Mouse (Mus musculus): Measurements from ENCODE around the gene 4930470P17Rik.
"Not testable (repeated sequence)": the region's sequence is repeated elsewhere in the genome, so short reads cannot be mapped to it uniquely, and the experiment has no call there.

Gene 4930470P17Rik

GRCm38 (mm10) chr2:170601917-170602316, at the start of gene 4930470P17Rik:
Gene 4930470P17Rik, minus strand, starts transcription at chr2:170602017.
- no peak for DNase-seq

- peak in 1 of 2 experiments; percentile 4 for DNase-seq
Observed at GRCm38 (mm10) chr2:170651483-170651882, 49.7 kb upstream of the 4930470P17Rik start.

GRCm38 (mm10) chr2:170648542-170648941, 46.7 kb upstream of the 4930470P17Rik start:
- DNase-seq = no peak

DNA sequence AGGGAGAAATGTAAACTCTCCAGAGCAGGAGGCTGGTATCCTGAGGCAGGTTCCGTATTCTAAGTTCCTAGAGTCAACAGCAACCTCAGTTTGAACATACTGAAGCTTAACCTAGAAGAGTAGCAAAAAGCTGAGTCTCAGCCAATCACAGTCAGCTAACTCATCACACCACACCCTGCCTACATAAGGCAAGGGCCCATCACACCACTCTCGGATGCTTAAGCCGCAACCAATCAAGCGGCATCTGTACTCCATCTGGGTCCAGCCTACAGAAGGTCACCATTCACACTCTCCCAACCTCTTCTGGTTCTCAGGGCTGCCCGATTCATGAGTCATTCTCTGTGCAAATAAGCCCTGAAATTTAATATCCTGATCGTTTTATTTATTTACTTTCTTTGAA, 44.4 kb upstream of the 4930470P17Rik start:
- DNase-seq = no peak

- DNase-seq = no peak
Observed at GRCm38 (mm10) chr2:170642338-170642806, 40.6 kb upstream of the 4930470P17Rik start.

- DNase-seq = peak; percentile 35 to 43
Observed at GRCm38 (mm10) chr2:170640281-170640680, 38.5 kb upstream of the 4930470P17Rik start.

- DNase-seq = no peak
Observed at GRCm38 (mm10) chr2:170638746-170639145, 36.9 kb upstream of the 4930470P17Rik start.

DNA sequence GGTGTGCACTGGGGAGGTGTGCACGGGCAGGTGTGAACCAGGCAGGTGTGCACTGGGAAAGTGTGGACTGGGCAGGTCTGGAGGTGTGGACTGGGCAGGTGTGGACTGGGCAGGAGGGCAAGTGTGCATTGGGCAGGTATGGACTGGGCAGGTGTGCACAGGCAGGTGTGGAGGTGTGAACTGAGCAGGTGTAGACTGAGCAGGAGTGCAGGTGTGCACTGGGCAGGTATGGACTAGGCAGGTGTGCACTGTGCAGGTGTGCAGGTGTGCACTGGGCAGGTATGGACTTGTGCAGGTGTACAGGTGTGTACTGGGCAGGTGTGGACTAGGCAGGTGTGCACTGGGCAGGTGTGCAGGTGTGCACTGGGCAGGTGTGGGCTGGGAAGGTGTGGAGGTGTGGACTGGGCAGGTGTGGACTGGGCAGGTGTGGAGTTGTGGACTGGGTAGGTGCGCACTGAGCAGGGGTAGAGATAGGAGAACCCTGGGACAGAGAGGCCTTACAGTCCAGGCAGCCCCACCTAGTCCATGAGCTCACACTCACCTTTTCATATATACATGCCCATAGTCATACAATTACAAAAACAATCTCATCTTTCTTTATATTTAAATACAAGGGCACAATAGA, 31.3 kb upstream of the 4930470P17Rik start:
- no peak for DNase-seq

- no peak for DNase-seq
Observed at GRCm38 (mm10) chr2:170632386-170632785, 30.6 kb upstream of the 4930470P17Rik start.

DNA sequence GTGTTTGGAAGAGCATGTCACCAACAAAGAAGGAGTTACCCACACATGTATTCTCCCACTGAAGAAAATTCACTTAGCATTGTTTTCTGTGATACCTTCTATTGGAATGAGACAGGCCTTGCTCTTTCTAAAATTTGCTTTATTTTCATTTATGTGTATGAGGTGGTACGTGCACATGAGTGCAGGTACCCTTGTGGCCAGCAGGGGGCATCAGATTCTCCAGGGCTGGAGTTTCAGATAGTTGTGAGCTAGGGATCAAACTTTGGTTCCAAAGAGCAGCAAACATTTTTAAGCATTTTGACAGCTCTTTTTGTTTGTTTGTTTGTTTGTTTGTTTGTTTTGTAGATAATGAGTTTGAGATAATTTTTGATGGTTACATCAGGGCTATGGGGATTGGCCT, 29.6 kb upstream of the 4930470P17Rik start:
- no peak for DNase-seq

DNA sequence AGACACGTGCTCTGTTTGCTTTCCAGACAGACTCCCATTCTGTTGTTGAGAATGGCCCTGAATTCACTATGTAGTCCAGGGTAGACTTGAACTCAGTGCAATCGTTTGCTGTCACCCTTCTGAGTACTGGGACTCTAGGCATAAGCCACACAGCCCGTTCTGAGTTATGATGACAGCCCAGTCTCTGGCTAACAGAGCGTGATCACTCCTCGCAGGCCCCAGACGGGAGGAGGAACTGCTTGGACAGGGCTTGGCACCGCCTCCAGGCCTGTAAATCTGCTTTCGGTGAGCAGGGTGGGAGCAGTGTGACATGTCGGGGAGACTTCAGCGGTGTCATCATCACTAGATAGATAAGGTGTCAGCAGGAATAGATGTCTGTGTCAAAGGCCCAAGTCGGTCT, 28.7 kb upstream of the 4930470P17Rik start:
- DNase-seq = no peak

DNA sequence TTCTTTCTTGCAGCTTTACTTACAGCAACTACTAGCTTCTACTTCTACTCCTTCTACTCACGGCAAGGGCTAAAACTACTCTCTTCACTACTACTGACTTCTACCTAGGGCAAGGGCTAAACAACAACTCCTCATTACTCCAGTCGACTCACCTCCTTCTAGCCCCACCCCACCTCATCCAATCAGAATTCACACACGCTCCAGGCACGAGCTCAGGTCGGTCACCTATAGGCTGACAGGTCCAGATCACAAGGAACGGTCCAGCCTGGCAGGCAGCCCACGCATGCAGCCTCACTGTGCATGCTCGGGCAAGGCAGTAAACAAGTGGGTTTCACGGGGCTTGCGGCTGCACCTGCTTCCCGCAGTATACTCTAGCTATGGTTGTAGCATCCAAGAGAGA, 26.2 kb upstream of the 4930470P17Rik start:
- not testable (repeated sequence) for DNase-seq

DNA sequence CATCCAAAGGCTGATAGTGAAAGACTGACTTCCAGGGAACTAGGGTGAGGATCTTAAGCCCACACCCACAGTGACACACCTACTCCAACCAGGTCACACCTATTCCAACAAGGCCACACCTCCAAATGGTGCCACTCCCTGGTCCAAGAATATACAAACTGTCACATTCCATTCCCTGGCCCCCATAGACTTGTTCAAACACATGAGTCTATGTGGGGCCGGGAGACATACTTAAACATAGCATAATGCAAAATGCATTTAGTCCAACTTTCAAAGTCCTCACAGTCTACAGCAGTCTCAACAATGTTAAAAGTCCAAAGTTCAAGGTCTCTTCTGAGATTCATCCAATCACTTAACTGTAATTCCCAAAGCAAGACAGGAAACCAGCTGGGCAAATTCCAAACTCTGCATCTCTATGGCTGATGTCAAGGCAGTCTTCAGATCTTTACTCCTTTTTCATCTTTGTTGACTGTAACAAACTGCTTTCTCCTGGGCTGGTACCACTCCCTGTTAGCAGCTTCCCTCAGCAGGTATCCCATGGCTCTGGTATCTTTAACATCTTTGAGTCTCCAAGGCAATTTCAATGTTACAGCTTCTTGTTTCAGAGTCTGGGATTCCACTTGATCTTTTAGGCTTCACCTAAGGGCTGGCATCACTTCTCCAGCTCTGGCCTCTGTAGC, 22.5 kb upstream of the 4930470P17Rik start:
- not testable (repeated sequence) for DNase-seq

DNA sequence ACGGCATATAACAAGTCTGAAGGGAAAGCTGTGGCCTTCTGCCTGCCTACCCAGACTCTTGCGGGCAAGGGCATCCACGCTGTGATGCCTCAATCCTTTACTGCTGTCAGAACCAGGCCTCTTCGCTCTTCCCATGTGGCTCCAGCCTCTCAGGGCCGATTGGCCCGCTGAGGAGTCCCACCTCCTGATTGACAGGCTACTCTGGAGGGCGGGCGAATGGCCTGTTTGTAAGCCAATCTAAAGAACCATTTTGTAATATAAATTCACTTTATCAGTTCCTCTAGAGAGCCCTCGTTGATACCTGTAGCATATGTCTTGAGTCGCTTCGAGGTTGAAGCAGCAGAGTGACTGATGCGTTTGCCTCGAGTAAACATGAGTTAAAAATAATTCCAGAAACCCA, 21.2 kb upstream of the 4930470P17Rik start:
- DNase-seq = peak in 1 of 2 experiments; percentile 28

GRCm38 (mm10) chr2:170618862-170619492, 17.2 kb upstream of the 4930470P17Rik start:
- DNase-seq = no peak

GRCm38 (mm10) chr2:170611794-170612193, 10.0 kb upstream of the 4930470P17Rik start:
- not testable (repeated sequence) for DNase-seq

GRCm38 (mm10) chr2:170601171-170601570, 646 bp downstream of the 4930470P17Rik start:
- peak in 1 of 2 experiments; percentile 8 for DNase-seq

DNA sequence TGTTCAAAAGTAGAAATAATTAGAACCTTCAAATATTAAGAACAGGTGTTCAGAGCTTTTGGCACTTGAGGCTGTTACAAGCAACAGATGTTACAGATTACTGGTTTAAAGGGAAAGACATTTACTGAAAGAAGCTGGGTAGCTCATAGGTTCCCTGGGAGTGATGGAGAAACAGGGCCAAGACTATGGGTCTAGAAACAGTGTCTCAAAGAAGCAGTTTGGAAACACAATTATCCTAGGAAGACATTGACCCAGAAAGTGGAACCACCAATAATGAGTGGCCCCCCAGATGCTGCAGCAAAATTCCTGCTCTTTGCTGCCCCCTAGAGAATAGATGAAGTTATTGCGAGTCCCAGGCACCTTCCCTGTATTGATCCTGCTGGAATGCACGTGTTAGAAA, 4.2 kb downstream of the 4930470P17Rik start:
- DNase-seq = peak in 1 of 2 experiments; percentile 12

DNA sequence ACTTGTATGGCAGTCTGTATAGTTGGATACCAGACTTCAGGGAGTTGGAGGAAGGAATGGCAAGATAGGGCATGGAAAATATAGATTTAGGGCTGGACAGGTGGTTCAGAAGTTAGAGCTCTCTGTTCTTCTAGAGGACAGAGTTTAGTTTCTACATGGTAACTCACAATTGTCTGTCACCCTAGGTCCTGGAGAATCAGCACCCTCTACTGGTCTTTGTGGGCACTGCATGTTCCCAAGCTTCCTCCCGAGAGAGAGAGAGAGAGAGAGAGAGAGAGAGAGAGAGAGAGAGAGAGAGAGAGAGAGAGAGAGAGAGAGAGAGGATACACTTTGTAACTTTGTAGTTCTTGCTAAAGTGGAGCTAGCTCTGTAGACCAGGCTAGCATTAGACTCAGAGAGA, 5.1 kb downstream of the 4930470P17Rik start:
- peak; percentile 70 to 82 for DNase-seq

- DNase-seq = peak; percentile 24 to 66
Observed at GRCm38 (mm10) chr2:170592161-170592560, 9.7 kb downstream of the 4930470P17Rik start.

DNA sequence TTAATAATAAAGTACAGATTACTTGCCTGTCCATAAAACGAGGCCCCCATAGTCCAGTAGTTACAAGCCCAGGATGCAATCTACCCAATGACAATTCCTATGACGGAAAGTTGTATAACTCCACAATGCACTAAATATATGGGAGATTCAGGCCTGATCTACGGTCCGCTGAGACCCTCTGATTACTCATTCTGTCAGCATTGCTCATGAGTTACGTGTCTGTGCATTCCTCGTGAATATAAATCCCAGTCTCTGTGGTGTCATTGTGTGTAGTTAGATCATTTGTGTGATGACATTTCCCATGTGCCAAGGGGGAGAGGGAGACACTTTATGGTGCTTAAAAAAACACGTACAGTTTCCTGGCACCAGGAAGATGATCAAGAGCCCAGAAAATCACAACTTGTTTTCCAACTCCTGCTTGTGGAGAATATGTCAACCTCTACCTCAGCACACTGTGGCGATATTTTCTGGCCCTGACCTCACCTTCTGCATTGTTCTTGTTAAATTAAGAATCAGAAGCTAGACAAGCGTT, 13.4 kb downstream of the 4930470P17Rik start:
- no peak for DNase-seq

GRCm38 (mm10) chr2:170584678-170585077, 17.1 kb downstream of the 4930470P17Rik start:
- DNase-seq = no peak

GRCm38 (mm10) chr2:170579551-170579950, 22.3 kb downstream of the 4930470P17Rik start:
- no peak for DNase-seq

Measured in kidney, postnatal 25 days (tissue).